Mouse (Mus musculus) heart, embryonic 10.5 days (tissue): ENCODE results near the gene Arrdc1. TPM values are rescaled to one million over a fixed set of nuclear protein-coding genes. Genes with fewer than 3 reads are reported as not detected.
"Not testable (repeated sequence)": the region's sequence is repeated elsewhere in the genome, so short reads cannot be mapped to it uniquely, and the experiment has no call there.

ENCODE experiments used
- DNase-seq: peaks from one replicate; pipeline ENCODE4 v3.0.0-alpha.2; 2017; ENCODE audit warnings: low spot score
- H3K27ac ChIP-seq: fragments of 300-500 bp; sonication (generic); 2 replicates; pipeline ENCODE4 v1.5.1; 2016; ENCODE audit warnings: mild to moderate bottlenecking
- H3K27me3 ChIP-seq: fragments of 300-500 bp; sonication (generic); 2 replicates; pipeline ENCODE4 v1.6.1; 2016; ENCODE audit warnings: mild to moderate bottlenecking; ENCODE audit not compliant: poor library complexity, insufficient read depth, severe bottlenecking
- H3K36me3 ChIP-seq: fragments of 300-500 bp; sonication (generic); 2 replicates; pipeline ENCODE4 v1.6.1; 2016; ENCODE audit warnings: mild to moderate bottlenecking, moderate library complexity
- H3K4me1 ChIP-seq: fragments of 300-500 bp; sonication (generic); 2 replicates; pipeline ENCODE4 v1.6.1; 2016; ENCODE audit warnings: mild to moderate bottlenecking
- H3K4me3 ChIP-seq: fragments of 300-500 bp; sonication (generic); 2 replicates; pipeline ENCODE4 v1.5.1; 2016; ENCODE audit warnings: mild to moderate bottlenecking, moderate library complexity
- H3K9me3 ChIP-seq: fragments of 300-500 bp; sonication (generic); 2 replicates; pipeline ENCODE4 v1.6.1; 2016; ENCODE audit warnings: mild to moderate bottlenecking, moderate library complexity
- WGBS: fragments of 180-500 bp; shearing (Covaris S2); methylation state at CpG from one replicate; pipeline ENCODE4 v1.1.7; 2016; 5-methylcytosine and 5-hydroxymethylcytosine counted together
- polyA plus RNA-seq: library from polyadenylated mRNA; unstranded; fragments of >200 nt; fragmentation: Nextera tagmentation; extraction: Ambion mirVana; gene quantifications from 2 replicates; pipeline ENCODE4 v1.2.1, GENCODE M21; 2016

Gene Arrdc1
- polyA plus RNA-seq: 15.3 and 19.5 TPM in 2 replicates

- Histone ChIP-seq H3K9me3 (no peaks in the 10 kb centered on the region), H3K4me3 (peak within 1 kb of the TSS; percentile 77), H3K27me3 (peaks cover 19% of the 10 kb centered on the region), H3K36me3 (no peaks in the 10 kb centered on the region), H3K4me1 (peaks cover 13% of the 10 kb centered on the region), H3K27ac (peak within 1 kb of the TSS; percentile 78)
- WGBS: under 1% methylated on average over 49 of the region's 49 CpGs
- DNase-seq: peak; percentile 98
These were observed at the start of gene Arrdc1 for GRCm38 (mm10) chr2:24935057-24935796. TSS of gene Arrdc1 (minus strand) at chr2:24935252.

GRCm38 (mm10) chr2:24976960-24977359 lies 41.9 kb upstream of the Arrdc1 start:
- Histone ChIP-seq H3K36me3 (peaks cover 16% of the 10 kb centered on the region), H3K27me3 (no peaks in the 10 kb centered on the region), H3K4me1 (peaks cover 14% of the 10 kb centered on the region), H3K9me3 (no peaks in the 10 kb centered on the region), H3K4me3 (peak overlapping the region; percentile 66; the same call in 1 of the 2 replicates), H3K27ac (peak overlapping the region; percentile 86; the same call in 1 of the 2 replicates)
- DNase-seq: peak; percentile 79
- 84% methylated on average over 5 of the region's 5 CpGs for WGBS

- under 1% methylated on average over 16 of the region's 16 CpGs for WGBS
- H3K36me3 ChIP-seq: peaks cover 27% of the 10 kb centered on the region
- no peaks in the 10 kb centered on the region for H3K27me3 ChIP-seq
These were observed 40.7 kb upstream of the Arrdc1 start, which contains the start of gene Pnpla7 for GRCm38 (mm10) chr2:24975704-24976297. TSS of gene Pnpla7 (plus strand) at chr2:24976033.

GRCm38 (mm10) chr2:24974906-24975703 lies 40.1 kb upstream of the Arrdc1 start, which contains the start of gene Mrpl41:
TSS of gene Mrpl41 (minus strand) at chr2:24975098.
- H3K9me3 ChIP-seq: no peaks in the 10 kb centered on the region
- DNase-seq: peak; percentile 99
- H3K4me1 ChIP-seq: peaks cover 14% of the 10 kb centered on the region
- H3K4me3 ChIP-seq: peak within 1 kb of the TSS; percentile 66
- H3K27me3 ChIP-seq: no peaks in the 10 kb centered on the region
- peaks cover 34% of the 10 kb centered on the region for H3K36me3 ChIP-seq
- under 1% methylated on average over 64 of the region's 64 CpGs for WGBS
- H3K27ac ChIP-seq: peak within 1 kb of the TSS; percentile 86

More at GRCm38 (mm10) chr2:24975704-24976297, 40.7 kb upstream of the Arrdc1 start, which contains the start of gene Pnpla7:
- peak; percentile 96 for DNase-seq
- H3K9me3 ChIP-seq: no peaks in the 10 kb centered on the region
- H3K4me1 ChIP-seq: peaks cover 14% of the 10 kb centered on the region
- peak within 1 kb of the TSS; percentile 86 for H3K27ac ChIP-seq
- peak within 1 kb of the TSS; percentile 66 for H3K4me3 ChIP-seq

GRCm38 (mm10) chr2:24974452-24974851 lies 39.4 kb upstream of the Arrdc1 start:
- Histone ChIP-seq H3K4me1 (peaks cover 14% of the 10 kb centered on the region), H3K4me3 (peak overlapping the region; percentile 66), H3K27ac (peak overlapping the region; percentile 86), H3K36me3 (peaks cover 41% of the 10 kb centered on the region)
- not testable (repeated sequence) for DNase-seq, H3K27me3 ChIP-seq, H3K9me3 ChIP-seq
- 2% methylated on average over 17 of the region's 17 CpGs for WGBS

- Histone ChIP-seq H3K4me3 (no peak overlapping the region), H3K27ac (no peak overlapping the region), H3K36me3 (peaks cover 74% of the 10 kb centered on the region), H3K4me1 (peaks cover 9% of the 10 kb centered on the region), H3K27me3 (no peaks in the 10 kb centered on the region), H3K9me3 (no peaks in the 10 kb centered on the region)
- DNase-seq: no peak
- 85% methylated on average over 4 of the region's 4 CpGs for WGBS
These were observed 35.3 kb upstream of the Arrdc1 start for GRCm38 (mm10) chr2:24970386-24970785.

- Histone ChIP-seq H3K27ac (peak within 1 kb of the TSS; percentile 91), H3K4me3 (peak within 1 kb of the TSS; percentile 86), H3K36me3 (peaks cover 61% of the 10 kb centered on the region), H3K4me1 (peaks cover 9% of the 10 kb centered on the region), H3K27me3 (no peaks in the 10 kb centered on the region), H3K9me3 (no peaks in the 10 kb centered on the region)
- peak; percentile 92 for DNase-seq
- 2% methylated on average over 28 of the region's 28 CpGs for WGBS
These were observed 27.4 kb upstream of the Arrdc1 start, which contains the start of gene Dph7 for GRCm38 (mm10) chr2:24962304-24963000. TSS of gene Dph7 (plus strand) at chr2:24962400.

GRCm38 (mm10) chr2:24960910-24961309 lies 25.9 kb upstream of the Arrdc1 start:
- no peak overlapping the region for H3K4me3 ChIP-seq
- H3K36me3 ChIP-seq: peaks cover 62% of the 10 kb centered on the region
- WGBS: 35% methylated on average over 3 of the region's 3 CpGs
- DNase-seq: no peak
- peaks cover 9% of the 10 kb centered on the region for H3K4me1 ChIP-seq
- no peak overlapping the region for H3K27ac ChIP-seq
- no peaks in the 10 kb centered on the region for H3K9me3 ChIP-seq
- no peaks in the 10 kb centered on the region for H3K27me3 ChIP-seq

GRCm38 (mm10) chr2:24952537-24953055 lies 17.5 kb upstream of the Arrdc1 start:
- WGBS: 75% methylated on average over 4 of the region's 4 CpGs
- Histone ChIP-seq H3K36me3 (peaks cover 56% of the 10 kb centered on the region), H3K27me3 (peaks cover 6% of the 10 kb centered on the region; the same call in 1 of the 2 replicates), H3K27ac (no peak overlapping the region), H3K9me3 (no peaks in the 10 kb centered on the region), H3K4me3 (no peak overlapping the region), H3K4me1 (peaks cover 20% of the 10 kb centered on the region)
- no peak for DNase-seq

GRCm38 (mm10) chr2:24950189-24950535 lies 15.1 kb upstream of the Arrdc1 start:
- DNase-seq: no peak
- peaks cover 11% of the 10 kb centered on the region; the same call in 1 of the 2 replicates for H3K27me3 ChIP-seq
- no peaks in the 10 kb centered on the region for H3K9me3 ChIP-seq
- 0% methylated on average over 31 of the region's 31 CpGs for WGBS
- H3K27ac ChIP-seq: peak overlapping the region; percentile 94
- peak overlapping the region; percentile 97 for H3K4me3 ChIP-seq
- peaks cover 20% of the 10 kb centered on the region for H3K4me1 ChIP-seq
- H3K36me3 ChIP-seq: peaks cover 36% of the 10 kb centered on the region

- H3K27ac ChIP-seq: peak within 1 kb of the TSS; percentile 94
- peak; percentile 98 for DNase-seq
These were observed 14.6 kb upstream of the Arrdc1 start, which contains the start of gene Zmynd19 for GRCm38 (mm10) chr2:24949421-24950188. TSS of gene Zmynd19 (plus strand) at chr2:24949792.

More at GRCm38 (mm10) chr2:24949421-24950188, 14.6 kb upstream of the Arrdc1 start, which contains the start of gene Zmynd19:
- H3K27me3 ChIP-seq: peaks cover 11% of the 10 kb centered on the region; the same call in 1 of the 2 replicates
- no peaks in the 10 kb centered on the region for H3K9me3 ChIP-seq
- peak within 1 kb of the TSS; percentile 97 for H3K4me3 ChIP-seq
- peaks cover 20% of the 10 kb centered on the region for H3K4me1 ChIP-seq
- under 1% methylated on average over 107 of the region's 108 CpGs for WGBS
- peaks cover 30% of the 10 kb centered on the region for H3K36me3 ChIP-seq
